Mouse (Mus musculus) heart, embryonic 14.5 days (tissue): ENCODE measurements around the gene Tyw1. TPM values are rescaled to one million over a fixed set of nuclear protein-coding genes. Genes with fewer than 3 reads are reported as not detected.

Experiments
- ATAC-seq: fragments of 200-750 bp; cut with Nextera tagmentation; 2 replicates; pipeline ENCODE4 v1.8.0; 2017; ENCODE audit warnings: low read depth, moderate TSS enrichment; ENCODE audit not compliant: insufficient number of reproducible peaks, insufficient read depth, low FRiP score
- H3K27ac ChIP-seq, 2 experiments: fragments of 200-500 bp in 1 of 2; fragments of 300-500 bp in 1 of 2; sonication (generic) in 1 of 2; replicated peaks in 1 of 2; 2 replicates each; pipeline ENCODE4 v1.5.1; 2012 to 2014; ENCODE audit warnings: low read depth in 2 of 2, low read length in 2 of 2, control low read depth in 1 of 2, mild to moderate bottlenecking in 1 of 2, mixed read lengths in 1 of 2; ENCODE audit not compliant: control insufficient read depth in 1 of 2, insufficient read depth in 1 of 2
- H3K27me3 ChIP-seq: fragments of 300-500 bp; sonication (generic); 2 replicates; pipeline ENCODE4 v1.6.1; 2014; ENCODE audit warnings: mild to moderate bottlenecking, low read length, control low read depth; ENCODE audit not compliant: control insufficient read depth, insufficient read depth
- H3K36me3 ChIP-seq: fragments of 300-500 bp; sonication (generic); 2 replicates; pipeline ENCODE4 v1.6.1; 2014; ENCODE audit warnings: mild to moderate bottlenecking, control low read depth, low read length, mixed read lengths; ENCODE audit not compliant: control insufficient read depth, insufficient read depth
- H3K4me1 ChIP-seq, 2 experiments: fragments of 200-500 bp in 1 of 2; fragments of 300-500 bp in 1 of 2; sonication (generic) in 1 of 2; 2 replicates each; pipeline ENCODE4 v1.6.1; 2012 to 2014; ENCODE audit warnings: low read length in 2 of 2, control low read depth in 1 of 2, mixed read lengths in 1 of 2; ENCODE audit not compliant: control insufficient read depth in 2 of 2, insufficient read depth in 2 of 2
- H3K4me2 ChIP-seq: fragments of 300-500 bp; sonication (generic); 2 replicates; pipeline ENCODE4 v1.6.1; 2014; ENCODE audit warnings: mild to moderate bottlenecking, low read length
- H3K4me3 ChIP-seq, 2 experiments: fragments of 200-500 bp in 1 of 2; fragments of 300-500 bp in 1 of 2; sonication (generic) in 1 of 2; 2 replicates each; pipeline ENCODE4 v1.5.1; 2012 to 2014; ENCODE audit warnings: low read length in 2 of 2, mild to moderate bottlenecking in 2 of 2, control low read depth in 1 of 2, low read depth in 1 of 2, moderate library complexity in 1 of 2; ENCODE audit not compliant: control insufficient read depth in 1 of 2, insufficient read depth in 1 of 2
- H3K9ac ChIP-seq: fragments of 300-500 bp; sonication (generic); 2 replicates; pipeline ENCODE4 v1.6.1; 2014; ENCODE audit warnings: mild to moderate bottlenecking, low read length
- H3K9me3 ChIP-seq: fragments of 300-500 bp; sonication (generic); 2 replicates; pipeline ENCODE4 v1.6.1; 2016; ENCODE audit warnings: low read length, control low read depth; ENCODE audit not compliant: control insufficient read depth
- WGBS: fragments of 180-500 bp; shearing (Covaris S2); extraction: QIAGEN DNeasy Blood & Tissue Kit; methylation state at CpG from one replicate; pipeline ENCODE4 v1.1.7; 2014; 5-methylcytosine and 5-hydroxymethylcytosine counted together
- polyA plus RNA-seq: library from polyadenylated mRNA; unstranded; fragments of >200 nt; fragmentation: Nextera tagmentation; extraction: Ambion mirVana; gene quantifications from 2 replicates; pipeline ENCODE4 v1.2.1, GENCODE M21; 2014

Gene Tyw1
- polyA plus RNA-seq, 1 experiment from 2014 or later = 16.5 TPM

DNA sequence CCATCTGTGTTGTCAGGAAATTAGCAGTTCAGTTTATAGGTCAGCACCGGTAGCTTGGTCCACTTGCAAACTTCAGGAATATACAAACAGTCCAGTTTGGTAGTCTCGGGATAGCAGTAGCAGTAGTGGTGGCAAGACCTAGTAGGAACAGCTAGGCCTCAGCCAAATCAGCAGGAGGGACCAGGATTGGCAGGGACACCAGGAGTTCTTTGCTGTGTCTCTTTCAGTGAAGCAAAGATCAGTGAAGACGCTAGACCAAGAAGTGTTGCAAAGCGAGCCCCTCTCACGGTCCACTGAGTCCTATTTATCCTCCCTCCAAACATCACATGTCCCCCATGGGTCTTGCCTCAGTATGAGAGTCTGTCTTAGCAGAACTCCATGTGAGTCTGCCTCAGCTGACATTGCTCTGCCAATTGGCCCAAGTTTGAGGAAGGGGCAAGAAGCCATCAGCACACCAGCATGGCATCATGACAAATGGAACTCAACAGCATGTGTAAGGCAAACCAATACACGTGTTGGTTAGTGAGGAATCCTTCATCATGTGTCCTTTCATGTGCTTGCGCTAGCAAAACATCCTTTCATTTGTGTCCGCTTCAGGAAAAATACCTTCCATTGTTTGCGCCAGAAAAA lies 43.5 kb downstream of the Tyw1 start:
- no peaks in the 10 kb centered on the region for H3K27me3 ChIP-seq
- ATAC-seq = no peak
- H3K36me3 ChIP-seq = peaks cover 60% of the 10 kb centered on the region
- no peak overlapping the region for H3K4me3 ChIP-seq
- no peak overlapping the region for H3K27ac ChIP-seq
- no peaks in the 10 kb centered on the region for H3K4me1 ChIP-seq
- no peak overlapping the region for H3K9ac ChIP-seq
- no peak overlapping the region for H3K4me2 ChIP-seq
- WGBS = 94% methylated on average over 9 of the region's 9 CpGs
- H3K9me3 ChIP-seq = no peaks in the 10 kb centered on the region

DNA sequence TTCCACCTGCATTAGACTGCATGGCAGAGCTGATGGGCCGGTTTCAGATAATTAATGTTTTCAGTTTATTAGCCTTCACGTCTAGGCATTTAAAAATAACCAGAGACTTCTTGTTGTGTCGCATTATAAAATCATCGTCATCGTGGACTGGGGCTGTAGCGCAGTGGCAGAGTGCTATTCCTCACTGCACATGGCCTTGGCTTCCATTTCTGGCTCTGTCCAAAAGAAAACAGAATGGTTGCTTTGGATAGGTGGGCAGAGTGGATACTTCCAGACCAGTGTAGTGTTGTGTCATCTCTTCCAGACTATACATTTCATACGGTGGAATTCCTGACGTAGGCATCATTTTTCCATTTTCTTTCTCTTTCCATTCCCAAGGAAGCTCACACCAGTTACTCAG lies 44.1 kb downstream of the Tyw1 start:
- Histone ChIP-seq H3K4me1 (no peaks in the 10 kb centered on the region), H3K4me2 (no peak overlapping the region), H3K4me3 (no peak overlapping the region), H3K27ac (no peak overlapping the region), H3K9ac (no peak overlapping the region), H3K9me3 (no peaks in the 10 kb centered on the region), H3K36me3 (peaks cover 62% of the 10 kb centered on the region), H3K27me3 (no peaks in the 10 kb centered on the region)
- no peak for ATAC-seq
- 92% methylated on average over 8 of the region's 8 CpGs for WGBS

DNA sequence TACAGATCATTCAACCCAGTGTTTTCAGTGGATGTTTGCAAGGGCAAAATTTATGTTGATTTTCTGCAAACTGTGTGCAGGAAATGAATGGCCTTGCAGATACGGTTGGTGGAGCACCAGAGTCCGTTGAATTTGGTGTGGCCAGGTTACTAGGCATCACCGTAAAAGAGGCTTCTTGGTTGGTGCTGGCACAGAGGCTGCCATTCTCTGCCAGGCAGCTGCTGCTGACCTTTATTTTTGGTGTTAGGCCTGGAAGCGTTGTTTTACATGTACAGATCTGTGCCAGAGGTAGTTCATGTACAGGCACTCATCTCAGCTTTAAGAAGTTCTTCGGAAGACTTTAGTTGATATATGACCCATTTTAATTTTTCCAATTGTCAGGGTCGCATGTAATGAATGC lies 48.2 kb downstream of the Tyw1 start:
- Histone ChIP-seq H3K4me3 (no peak overlapping the region), H3K4me2 (no peak overlapping the region), H3K27me3 (no peaks in the 10 kb centered on the region), H3K9me3 (no peaks in the 10 kb centered on the region), H3K9ac (no peak overlapping the region), H3K4me1 (no peaks in the 10 kb centered on the region), H3K36me3 (peaks cover 47% of the 10 kb centered on the region), H3K27ac (no peak overlapping the region)
- WGBS = 93% methylated on average over 6 of the region's 6 CpGs
- no peak for ATAC-seq

DNA sequence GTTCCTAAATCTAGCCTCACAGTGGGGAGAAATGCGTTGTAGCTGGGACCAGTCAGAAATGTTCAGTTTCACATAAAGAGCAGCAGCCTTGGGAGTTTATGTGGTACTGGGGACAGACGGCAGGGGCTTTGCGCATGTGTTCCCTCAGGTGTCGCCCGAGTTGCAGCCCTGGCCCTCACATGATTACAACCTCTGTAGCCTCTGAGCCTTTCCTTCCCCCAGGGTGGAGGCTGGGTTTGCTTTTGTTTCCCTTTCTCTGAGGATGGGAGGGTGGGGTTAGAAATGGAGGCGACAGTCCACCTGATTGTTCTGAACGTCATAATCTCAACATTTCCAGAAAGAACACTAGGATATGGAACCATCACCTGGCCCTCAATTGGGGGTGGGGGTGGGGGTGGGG lies 52.5 kb downstream of the Tyw1 start:
- H3K4me1 ChIP-seq = no peaks in the 10 kb centered on the region
- H3K36me3 ChIP-seq = peaks cover 26% of the 10 kb centered on the region
- no peak overlapping the region for H3K4me3 ChIP-seq
- H3K9me3 ChIP-seq = no peaks in the 10 kb centered on the region
- H3K27ac ChIP-seq = no peak overlapping the region
- H3K9ac ChIP-seq = no peak overlapping the region
- H3K27me3 ChIP-seq = no peaks in the 10 kb centered on the region
- no peak overlapping the region for H3K4me2 ChIP-seq
- 89% methylated on average over 7 of the region's 7 CpGs for WGBS
- ATAC-seq = no peak

DNA sequence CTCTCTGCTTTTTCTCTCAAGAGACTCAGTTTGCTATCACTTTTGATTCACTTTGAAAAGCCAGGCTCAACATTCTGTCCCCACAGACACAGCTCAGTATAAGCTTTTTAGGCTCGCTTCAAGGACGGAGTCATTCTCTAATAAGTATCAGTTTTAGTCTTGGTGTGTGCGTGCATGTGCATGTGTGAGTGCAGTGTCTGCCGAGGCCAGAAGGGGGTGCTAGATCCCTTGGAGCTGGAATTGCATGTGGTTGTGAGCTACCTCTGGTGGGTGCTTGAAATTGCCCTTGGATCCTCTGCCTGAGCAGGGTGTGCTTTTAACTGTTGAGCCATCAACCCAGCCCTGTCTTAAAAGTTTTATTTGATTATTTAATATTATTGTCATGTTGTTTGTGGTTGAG lies 54.7 kb downstream of the Tyw1 start:
- H3K36me3 ChIP-seq = peaks cover 15% of the 10 kb centered on the region; the same call in 1 of the 2 replicates
- H3K27me3 ChIP-seq = no peaks in the 10 kb centered on the region
- 99% methylated on average over 4 of the region's 4 CpGs for WGBS
- H3K4me3 ChIP-seq = no peak overlapping the region
- ATAC-seq = no peak
- no peak overlapping the region for H3K4me2 ChIP-seq
- H3K9me3 ChIP-seq = no peaks in the 10 kb centered on the region
- no peak overlapping the region for H3K9ac ChIP-seq
- H3K27ac ChIP-seq = no peak overlapping the region
- no peaks in the 10 kb centered on the region for H3K4me1 ChIP-seq

DNA sequence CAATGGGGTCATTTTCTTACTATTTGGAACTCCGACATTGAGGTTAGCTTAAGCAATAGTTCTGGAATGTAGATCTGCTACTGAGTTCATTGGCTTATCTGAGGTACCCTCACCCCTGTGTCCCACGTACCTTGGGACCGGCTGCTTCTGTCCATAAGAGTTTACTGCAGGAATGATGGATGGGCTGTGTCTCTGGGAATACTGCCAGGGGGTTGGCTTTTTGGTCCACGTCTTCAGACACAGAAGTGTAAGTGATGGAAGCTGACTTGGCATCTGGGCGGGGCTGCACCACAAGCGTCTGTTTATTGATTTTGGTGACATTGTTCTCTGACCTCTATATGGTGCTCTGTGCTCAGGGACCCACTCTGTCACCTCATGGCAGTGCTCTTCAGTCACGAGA lies 55.4 kb downstream of the Tyw1 start:
- Histone ChIP-seq H3K4me1 (no peaks in the 10 kb centered on the region), H3K27ac (no peak overlapping the region), H3K36me3 (peaks cover 9% of the 10 kb centered on the region; the same call in 1 of the 2 replicates), H3K4me3 (no peak overlapping the region), H3K9ac (no peak overlapping the region), H3K4me2 (no peak overlapping the region), H3K27me3 (no peaks in the 10 kb centered on the region), H3K9me3 (no peaks in the 10 kb centered on the region)
- 55% methylated on average over 7 of the region's 7 CpGs for WGBS
- no peak for ATAC-seq

DNA sequence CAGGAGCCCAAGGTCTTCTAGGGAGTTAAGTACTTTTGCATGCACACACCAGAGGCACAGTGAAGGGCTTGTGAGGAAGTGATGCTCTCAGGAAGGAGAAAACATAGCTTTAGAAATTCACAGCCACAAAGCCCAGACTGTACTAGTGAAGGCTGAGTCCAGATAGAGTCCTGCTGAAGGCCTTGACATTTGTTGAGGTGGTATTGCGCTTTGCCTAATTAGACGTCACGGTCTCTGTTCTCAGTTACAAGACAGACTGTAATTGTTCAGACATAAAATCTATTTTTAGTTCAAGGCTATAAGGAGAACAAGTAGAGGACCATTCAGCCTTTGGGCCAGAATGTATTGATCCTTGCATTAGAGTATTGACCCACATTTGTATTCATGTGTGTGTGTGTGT lies 58.1 kb downstream of the Tyw1 start:
- peaks cover 13% of the 10 kb centered on the region; the same call in 1 of the 2 replicates for H3K36me3 ChIP-seq
- no peaks in the 10 kb centered on the region for H3K27me3 ChIP-seq
- H3K4me3 ChIP-seq = no peak overlapping the region
- WGBS = 50% methylated on average over 3 of the region's 3 CpGs
- H3K4me1 ChIP-seq = no peaks in the 10 kb centered on the region
- H3K4me2 ChIP-seq = no peak overlapping the region
- no peaks in the 10 kb centered on the region for H3K9me3 ChIP-seq
- no peak overlapping the region for H3K9ac ChIP-seq
- H3K27ac ChIP-seq = no peak overlapping the region
- ATAC-seq = no peak

DNA sequence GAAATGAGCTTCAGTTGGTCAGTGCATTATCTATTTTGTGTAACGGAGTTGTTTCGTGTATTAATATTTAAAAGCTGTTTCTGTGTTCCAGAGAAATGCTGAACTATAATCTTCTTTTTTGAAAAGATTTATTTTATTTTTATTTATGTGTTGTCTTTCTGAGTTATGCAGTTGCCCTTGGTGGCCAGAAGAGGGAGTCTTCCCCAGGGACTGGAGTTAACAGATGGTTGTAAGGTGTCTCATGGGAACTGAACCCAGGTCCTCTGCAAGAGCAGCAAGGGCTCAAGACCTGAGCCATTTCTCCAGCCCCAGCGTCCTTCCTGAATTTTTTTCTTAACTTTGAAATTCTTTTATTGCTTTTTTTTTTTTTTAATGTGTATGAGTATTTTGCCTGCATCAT lies 59.5 kb downstream of the Tyw1 start:
- no peak for ATAC-seq
- H3K9me3 ChIP-seq = no peaks in the 10 kb centered on the region
- H3K27ac ChIP-seq = no peak overlapping the region
- no peak overlapping the region for H3K4me2 ChIP-seq
- H3K27me3 ChIP-seq = no peaks in the 10 kb centered on the region
- H3K4me1 ChIP-seq = no peaks in the 10 kb centered on the region
- H3K36me3 ChIP-seq = peaks cover 13% of the 10 kb centered on the region; the same call in 1 of the 2 replicates
- H3K4me3 ChIP-seq = no peak overlapping the region
- WGBS = 91% methylated on average over 3 of the region's 3 CpGs
- no peak overlapping the region for H3K9ac ChIP-seq
